Mouse (Mus musculus) left cerebral cortex, adult 9 months (tissue): Measurements from ENCODE around the gene Hexim2.

Experiments used
- DNase-seq, 2 experiments: peaks; one replicate each; pipeline ENCODE4 v3.0.0; 2022; ENCODE audit warnings: low spot score in 2 of 2

Gene Hexim2

DNA sequence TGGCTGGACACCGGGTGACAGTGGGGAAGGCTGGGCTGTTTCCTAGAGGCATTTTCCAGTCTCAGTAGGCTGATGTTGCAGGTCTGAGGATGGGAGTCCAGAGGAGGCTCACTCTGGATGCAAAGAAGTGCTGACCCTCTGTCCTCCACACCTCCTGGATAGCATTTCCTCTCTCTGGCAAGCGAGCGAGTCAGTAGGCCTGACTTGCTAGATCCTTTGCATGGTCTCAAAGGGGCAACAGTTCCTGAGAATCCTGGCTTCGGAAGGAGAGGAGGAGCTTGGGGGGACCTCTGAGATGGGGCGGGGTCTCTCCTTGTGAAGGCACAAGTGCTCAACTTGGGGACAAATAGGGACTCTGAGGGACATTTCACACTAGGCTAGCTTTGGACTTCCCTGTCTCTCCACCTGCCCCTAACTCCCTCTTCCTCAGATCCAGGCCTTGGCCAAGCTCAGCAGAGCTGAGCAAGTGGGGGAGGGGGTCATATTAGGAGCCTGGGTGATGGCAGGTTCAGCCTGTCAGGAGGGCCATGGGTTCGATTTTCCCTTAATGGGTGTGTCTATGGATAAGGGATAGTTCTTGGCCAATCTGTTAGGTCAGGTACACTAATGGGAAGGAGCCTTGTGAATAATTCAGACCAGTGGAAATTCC lies 40.3 kb downstream of the Hexim2 start:
- no peak for DNase-seq

DNA sequence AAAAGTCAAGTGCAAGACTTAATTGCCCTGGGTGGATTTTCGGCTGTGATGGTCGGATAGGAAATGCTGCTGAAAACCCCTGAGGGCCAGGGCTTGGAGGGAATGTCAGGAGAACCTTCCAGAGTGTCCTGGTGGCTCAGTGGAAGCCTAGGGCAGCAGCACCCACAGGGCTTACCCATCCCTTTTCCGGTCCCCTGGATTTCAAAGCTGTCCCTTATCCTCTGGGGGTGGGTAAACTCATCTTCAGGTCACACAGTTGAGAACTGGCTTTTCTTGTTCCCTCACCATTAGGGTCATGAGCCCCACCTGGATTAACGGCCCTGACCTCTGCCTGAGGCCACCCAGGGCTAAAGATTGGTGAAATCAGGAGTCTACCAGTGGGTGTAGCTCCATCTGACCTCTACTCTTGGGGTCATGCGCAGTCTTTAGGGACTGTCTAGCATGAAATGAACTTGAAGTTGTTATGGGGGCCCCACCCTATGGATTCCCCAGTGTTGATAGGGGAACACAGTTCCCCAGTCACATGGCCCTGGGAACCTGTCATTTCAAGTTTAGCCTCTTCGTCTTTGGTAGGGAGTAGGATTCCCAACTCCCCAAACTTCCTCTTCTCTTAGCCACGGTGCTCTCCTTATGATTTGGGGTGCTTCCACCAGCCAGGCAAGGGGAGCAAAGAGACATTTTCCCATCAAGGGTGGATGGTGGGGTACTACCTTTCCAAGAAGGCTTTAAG lies 41.0 kb downstream of the Hexim2 start:
- no peak for DNase-seq

DNA sequence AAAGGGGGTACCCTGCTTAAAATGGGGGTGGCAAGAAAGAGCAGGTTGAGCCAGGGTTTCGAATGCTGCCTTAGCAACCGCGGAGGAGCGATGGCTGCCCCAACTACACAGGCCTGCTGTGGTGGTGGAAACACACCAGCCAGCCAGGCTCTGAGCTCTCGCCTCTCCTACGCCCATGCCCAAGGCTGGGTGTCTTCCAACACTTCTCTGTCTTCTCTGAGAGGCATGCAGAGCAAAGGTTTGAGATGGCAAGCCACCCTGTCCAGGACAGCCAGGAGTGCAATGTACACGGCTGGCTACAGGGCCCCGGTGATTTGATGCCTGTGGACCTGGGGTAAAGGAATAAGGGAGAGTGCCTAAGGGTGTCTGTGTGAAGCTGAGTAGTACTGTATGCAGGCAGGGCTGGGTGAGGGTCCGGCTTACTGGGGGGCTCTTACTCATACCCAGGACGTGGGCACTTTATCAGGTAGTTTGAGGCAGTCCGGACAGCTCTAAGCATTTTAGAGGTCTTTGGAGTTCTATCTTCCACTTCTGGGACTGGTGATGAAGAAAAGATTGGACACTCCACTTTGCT lies 41.6 kb downstream of the Hexim2 start:
- no peak for DNase-seq

DNA sequence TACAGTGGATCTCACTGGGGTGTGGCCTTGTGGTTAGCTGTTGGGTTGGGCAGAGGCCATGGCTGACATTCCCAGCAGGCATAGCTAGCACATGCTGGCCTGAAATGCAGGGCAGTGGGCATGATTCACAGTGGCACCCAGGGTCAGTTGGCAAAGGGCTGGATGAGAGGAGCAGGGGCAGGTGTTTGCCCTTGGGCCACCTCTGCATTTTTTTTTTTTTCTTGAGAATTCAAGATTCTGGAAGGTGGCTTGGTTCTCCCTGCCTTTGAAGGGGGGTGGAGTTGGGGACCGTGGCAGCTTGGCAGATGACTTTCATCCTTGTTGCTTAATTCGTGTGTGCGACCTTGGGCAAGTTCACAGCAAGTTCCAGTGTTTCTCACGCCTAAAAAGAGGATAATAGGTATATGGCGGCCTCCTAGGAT lies 42.2 kb downstream of the Hexim2 start:
- no peak for DNase-seq

DNA sequence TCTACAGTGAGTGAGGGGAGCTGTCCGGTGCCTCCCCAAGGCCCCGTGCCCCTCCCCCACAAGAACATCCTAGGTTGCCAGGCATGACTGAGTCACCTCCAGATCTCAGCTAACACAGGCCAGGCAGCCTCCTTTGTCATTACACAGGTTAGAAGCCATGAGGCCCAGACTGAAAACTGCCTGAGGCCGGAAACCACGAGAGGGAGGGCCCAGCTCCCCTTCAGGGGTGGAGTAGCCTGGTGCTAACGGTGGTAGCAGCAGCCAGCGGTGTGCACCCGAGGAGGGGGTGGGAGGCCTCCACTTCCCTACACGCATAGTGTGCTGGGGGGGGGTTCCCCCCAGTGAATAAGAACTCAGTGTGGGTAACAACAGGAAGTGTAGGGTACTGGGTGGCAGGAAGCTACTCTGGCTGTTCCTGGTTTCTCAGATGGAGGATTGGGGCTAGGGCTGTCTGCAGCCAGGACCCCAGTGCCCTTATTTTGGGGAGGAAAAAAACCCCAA lies 42.7 kb downstream of the Hexim2 start:
- DNase-seq: no peak

DNA sequence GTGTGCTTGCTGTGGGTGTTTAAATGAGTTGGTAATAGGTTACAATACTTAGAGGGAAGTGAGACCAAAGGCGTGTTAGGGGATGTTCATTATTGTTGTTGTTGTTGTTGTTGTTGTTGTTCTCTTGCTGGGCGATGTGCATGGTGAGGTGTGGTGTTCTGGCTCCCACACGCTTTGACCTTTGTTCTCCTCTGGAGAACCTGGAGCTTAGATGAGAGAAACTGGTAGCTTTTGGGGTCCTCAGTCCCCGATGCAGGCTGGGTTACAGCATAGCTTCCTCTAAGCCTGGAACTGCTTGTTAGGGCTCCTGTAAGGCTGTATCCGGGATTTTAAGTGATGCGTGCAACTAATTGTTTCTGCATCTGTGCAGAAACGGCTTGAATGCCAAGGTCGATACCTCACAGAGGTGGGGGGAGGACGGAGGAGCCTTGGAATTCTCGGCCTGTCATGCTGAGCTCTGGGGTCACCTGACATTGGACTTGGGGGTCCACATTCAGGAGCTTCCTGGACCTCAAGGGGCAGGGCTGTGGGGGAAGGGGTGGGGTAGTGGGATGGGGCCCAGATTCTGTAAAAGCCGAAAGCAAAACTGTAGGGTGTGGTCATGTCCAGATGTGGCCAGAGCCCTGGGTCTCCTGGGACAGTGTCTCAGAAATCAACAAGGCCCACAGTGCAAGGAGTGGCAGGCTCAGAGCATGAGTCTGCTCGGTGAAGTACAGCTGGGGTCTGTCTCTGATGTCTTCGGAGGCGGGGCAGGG lies 43.6 kb downstream of the Hexim2 start:
- DNase-seq: no peak

DNA sequence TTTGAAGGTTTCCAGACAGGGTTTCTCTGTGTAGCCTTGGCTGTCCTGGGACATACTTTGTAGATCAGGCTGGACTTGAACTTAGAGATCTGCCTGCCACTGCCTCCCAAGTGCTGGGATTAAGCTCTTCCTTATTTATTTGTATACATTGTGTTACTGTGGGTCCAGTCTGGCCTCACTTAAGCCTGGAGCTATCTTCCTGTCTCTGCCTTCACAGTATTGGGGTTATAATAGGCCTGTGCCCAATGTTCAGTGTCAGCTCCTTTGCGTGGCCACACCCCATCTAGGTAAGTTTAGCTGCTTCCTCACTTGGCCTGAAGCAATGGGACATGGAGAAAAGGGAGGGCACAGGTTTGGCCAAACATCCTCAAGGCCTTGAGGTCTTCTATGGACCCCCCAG lies 44.3 kb downstream of the Hexim2 start:
- no peak for DNase-seq

DNA sequence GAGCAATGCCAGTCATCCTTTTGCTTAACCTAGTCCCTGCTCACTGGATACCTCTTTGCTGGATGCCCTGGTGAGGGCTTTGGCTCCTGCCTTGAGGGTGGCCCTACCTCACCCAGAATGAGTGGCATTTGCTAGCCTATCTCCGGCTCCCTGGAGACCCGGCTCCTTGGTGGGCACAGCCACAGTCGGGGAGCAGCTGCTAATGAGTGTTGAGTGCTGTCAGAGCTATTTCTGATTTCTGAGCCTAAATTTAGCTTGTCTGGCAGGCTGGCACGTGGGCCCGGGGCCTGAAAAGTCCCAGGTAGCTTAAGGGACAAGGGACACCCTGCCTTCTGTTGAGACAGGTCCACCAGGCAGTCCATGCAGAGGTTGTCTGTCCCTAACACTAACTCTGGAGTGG lies 45.0 kb downstream of the Hexim2 start:
- no peak for DNase-seq

DNA sequence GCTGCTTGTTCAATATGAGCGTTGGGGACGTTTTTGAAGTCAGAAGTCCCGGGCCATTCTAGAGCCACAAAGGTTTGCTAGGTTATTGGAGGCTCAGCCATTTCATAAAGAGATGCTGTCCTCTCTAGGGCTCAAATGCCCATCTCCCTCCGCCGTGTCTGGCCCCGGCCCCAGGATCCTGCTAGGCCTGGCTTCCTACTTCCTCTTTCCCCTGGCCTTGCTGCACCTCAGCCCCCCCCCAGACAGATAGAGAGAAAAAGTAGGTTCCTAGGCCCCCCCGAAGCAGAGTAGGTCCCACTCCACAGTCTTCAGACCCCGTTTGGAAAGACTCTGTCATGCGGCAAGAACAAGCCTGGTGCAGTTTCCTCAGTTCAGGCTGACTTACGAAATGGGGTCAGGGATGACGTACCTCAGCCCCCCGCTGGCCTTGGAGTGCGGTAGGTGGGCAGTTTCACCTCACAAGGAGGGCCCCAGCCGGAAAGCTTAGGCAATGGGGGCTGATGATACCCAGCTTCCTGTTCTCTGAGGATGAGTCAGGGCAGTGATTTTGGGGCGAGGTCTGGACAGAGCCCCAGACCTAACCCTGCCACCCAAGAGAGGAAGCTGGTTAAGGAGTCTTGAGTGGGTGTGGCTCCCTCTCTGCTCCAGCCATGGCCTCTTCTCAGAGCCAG lies 45.7 kb downstream of the Hexim2 start:
- no peak for DNase-seq

DNA sequence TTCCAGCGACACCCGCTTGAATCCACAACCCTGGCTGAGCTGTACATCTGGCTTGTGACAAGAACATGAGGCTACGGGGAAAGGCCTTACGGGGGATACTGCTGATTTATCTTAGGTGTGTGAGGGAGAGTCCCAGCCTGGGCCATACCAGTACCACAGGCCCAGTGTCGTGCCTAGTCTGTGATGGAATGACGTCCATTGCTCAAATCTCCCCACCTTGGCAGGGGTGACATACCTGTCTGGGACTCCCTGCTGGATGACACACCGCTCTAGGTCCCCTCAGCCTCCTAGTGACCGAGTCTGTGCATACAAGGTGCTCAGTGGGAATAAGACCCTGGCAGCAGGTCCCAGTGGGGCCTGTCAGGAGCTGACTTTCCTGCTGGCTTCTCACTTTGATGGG lies 46.5 kb downstream of the Hexim2 start:
- DNase-seq: no peak

DNA sequence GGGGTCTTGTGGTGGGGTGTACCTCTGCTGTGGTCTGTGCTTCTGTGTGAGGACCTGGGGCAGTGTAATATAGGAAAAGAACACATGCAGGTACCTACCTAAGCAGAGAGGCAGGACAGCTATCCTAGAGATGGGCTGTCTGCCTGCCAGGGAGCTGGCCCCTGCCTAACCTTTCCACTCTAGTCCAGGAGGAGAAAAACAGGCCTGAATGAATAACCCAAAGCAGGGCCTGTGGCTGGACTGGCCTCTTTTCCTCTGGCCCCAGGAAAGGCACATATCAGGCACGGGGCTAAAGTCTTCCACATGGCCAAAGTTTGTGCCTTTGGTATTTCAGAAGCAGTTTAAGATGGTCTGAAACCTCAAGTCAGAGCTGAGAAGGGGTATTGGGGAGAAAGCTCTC lies 48.2 kb downstream of the Hexim2 start:
- no peak for DNase-seq

DNA sequence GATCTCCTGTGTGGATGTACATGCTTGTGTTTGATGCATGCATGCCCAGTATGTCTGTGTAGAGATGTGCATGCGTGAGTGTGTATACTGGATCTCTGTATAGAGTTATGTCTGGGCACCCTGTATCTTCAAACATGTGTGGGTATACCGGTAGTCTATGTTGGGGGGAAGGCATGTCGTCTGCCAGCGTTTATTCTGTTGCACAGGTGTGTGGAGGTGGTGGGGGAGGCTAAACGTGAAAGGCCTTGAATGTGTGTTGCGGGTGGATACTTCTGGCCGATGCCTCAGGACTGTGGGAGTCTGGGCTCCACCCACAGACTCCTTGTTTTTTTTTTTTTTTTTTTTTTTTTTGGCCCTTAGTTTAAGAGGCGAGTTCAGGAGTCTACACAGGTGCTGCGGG lies 49.1 kb downstream of the Hexim2 start:
- no peak for DNase-seq

DNA sequence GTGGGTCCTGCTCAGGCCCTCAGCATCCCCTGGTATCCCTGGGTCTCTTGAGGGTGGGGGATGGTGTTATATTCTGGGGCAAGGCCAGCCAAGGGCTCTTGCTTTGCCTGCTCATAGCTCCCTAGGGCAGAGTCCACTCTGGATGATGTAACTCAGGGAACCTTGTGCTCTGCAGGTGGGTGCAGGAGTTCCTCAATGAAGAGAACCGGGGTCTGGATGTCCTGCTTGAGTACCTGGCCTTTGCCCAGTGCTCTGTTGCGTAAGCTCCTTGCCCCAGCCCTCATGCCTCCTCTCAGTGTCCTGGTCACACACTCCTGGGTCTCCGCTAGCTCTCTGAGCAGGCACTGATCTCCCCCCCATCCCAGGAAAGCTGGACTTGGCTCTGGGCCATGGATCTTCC lies 49.7 kb downstream of the Hexim2 start:
- no peak for DNase-seq

DNA sequence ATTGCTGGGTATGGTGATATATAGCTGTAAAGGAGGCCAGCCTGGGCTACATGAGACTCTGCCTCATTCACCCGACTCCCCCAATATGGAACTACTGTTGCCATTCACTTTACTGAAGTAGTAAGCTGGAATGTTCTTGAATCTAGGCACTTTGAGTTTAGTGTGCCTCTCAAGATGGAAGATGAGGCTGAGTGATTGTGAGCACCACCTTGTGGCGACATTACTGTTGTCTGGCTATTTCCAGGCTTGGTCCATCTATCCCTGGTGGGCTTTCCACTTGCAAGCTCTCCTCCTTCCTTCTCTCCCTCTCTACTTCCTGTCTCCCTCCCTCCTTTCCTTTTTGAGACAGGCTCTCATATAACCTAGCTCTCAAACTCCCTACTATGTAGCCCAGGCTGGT lies 52.7 kb downstream of the Hexim2 start:
- no peak for DNase-seq
